Mouse (Mus musculus) thymus, postnatal 0 days (tissue): Measurements from ENCODE around the gene Yjefn3. TPM values are rescaled to one million over a fixed set of nuclear protein-coding genes. Genes with fewer than 3 reads are reported as not detected.

Source experiments
- DNase-seq: peaks from one replicate; pipeline ENCODE4 v3.0.0-alpha.2; 2015; ENCODE audit warnings: low spot score
- polyA plus RNA-seq: library from polyadenylated mRNA; unstranded; fragments of >200 nt; fragmentation: Nextera tagmentation; extraction: Ambion mirVana; gene quantifications from 2 replicates; pipeline ENCODE4 v1.2.1, GENCODE M21; 2015

The Yjefn3 gene
- polyA plus RNA-seq, 1 experiment from 2014 or later: 3.7 TPM

- no peak for DNase-seq
Measured at GRCm38 (mm10) chr8:69880841-69881240, 21.7 kb downstream of the Yjefn3 start.

- no peak for DNase-seq
Measured at GRCm38 (mm10) chr8:69879678-69880077, 22.8 kb downstream of the Yjefn3 start.

- no peak for DNase-seq
Measured at GRCm38 (mm10) chr8:69877992-69878391, 24.5 kb downstream of the Yjefn3 start.

GRCm38 (mm10) chr8:69877396-69877795, 25.1 kb downstream of the Yjefn3 start:
- no peak for DNase-seq

- no peak for DNase-seq
Measured at GRCm38 (mm10) chr8:69876967-69877366, 25.5 kb downstream of the Yjefn3 start.

- no peak for DNase-seq
Measured at GRCm38 (mm10) chr8:69876097-69876496, 26.4 kb downstream of the Yjefn3 start.

GRCm38 (mm10) chr8:69874654-69875053, 27.9 kb downstream of the Yjefn3 start:
- no peak for DNase-seq

GRCm38 (mm10) chr8:69874155-69874554, 28.4 kb downstream of the Yjefn3 start:
- peak; percentile 64 for DNase-seq

- no peak for DNase-seq
Measured at GRCm38 (mm10) chr8:69870907-69871306, 31.6 kb downstream of the Yjefn3 start.

- no peak for DNase-seq
Measured at GRCm38 (mm10) chr8:69870003-69870765, 32.3 kb downstream of the Yjefn3 start.

GRCm38 (mm10) chr8:69867696-69868326, 34.7 kb downstream of the Yjefn3 start:
- DNase-seq: no peak

- DNase-seq: no peak
Measured at GRCm38 (mm10) chr8:69864180-69864579, 38.3 kb downstream of the Yjefn3 start.

GRCm38 (mm10) chr8:69863387-69864020, 39.0 kb downstream of the Yjefn3 start:
- no peak for DNase-seq

GRCm38 (mm10) chr8:69861251-69861650, 41.3 kb downstream of the Yjefn3 start:
- DNase-seq: no peak

GRCm38 (mm10) chr8:69860807-69861206, 41.7 kb downstream of the Yjefn3 start:
- DNase-seq: no peak

- DNase-seq: no peak
Measured at GRCm38 (mm10) chr8:69853869-69854268, 48.6 kb downstream of the Yjefn3 start.

GRCm38 (mm10) chr8:69850926-69851506, 51.5 kb downstream of the Yjefn3 start:
- no peak for DNase-seq

GRCm38 (mm10) chr8:69849899-69850298, 52.6 kb downstream of the Yjefn3 start:
- peak; percentile 36 for DNase-seq

GRCm38 (mm10) chr8:69848951-69849350, 53.6 kb downstream of the Yjefn3 start:
- DNase-seq: no peak

- DNase-seq: no peak
Measured at GRCm38 (mm10) chr8:69847167-69848065, 55.1 kb downstream of the Yjefn3 start.
